Mouse (Mus musculus): Measurements from ENCODE around the gene Mrm1. TPM values are rescaled to one million over a fixed set of nuclear protein-coding genes. Genes with fewer than 3 reads are reported as not detected.

The Mrm1 gene
- polyA plus RNA-seq, 1 experiment from 2014 or later: 8.4 TPM

DNA sequence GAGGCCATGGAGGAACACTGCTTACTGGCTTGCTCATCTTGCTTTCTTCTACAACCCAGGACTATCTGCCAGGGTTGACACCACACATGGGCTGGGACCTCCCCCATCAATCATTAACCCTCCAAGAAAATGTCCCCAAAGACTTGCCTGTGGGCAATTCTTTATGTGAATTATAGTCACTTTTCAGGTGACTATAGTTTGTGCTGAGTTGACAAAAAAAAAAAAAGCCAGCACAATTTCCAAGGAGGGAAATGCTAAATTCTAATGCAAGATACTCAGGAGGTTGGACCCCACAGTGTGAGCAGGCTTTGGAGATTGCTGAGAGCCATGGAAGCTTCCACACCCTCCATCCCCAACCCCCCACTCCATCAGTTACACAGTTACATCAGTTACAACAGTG, 25.8 kb downstream of the Mrm1 start:
- Histone ChIP-seq H3K27me3 (ENCODE audit: insufficient read depth, low read length) (peaks cover 4% of the 10 kb centered on the region; the same call in 1 of the 2 replicates), H3K4me1 (ENCODE audit: insufficient read depth) (no peaks in the 10 kb centered on the region), H3K9ac (replicated peaks) (no peak overlapping the region), H3K4me2 (ENCODE audit: low read depth, low read length) (no peak overlapping the region), H3K27ac (ENCODE audit: low read depth) (no peak overlapping the region), H3K36me3 (replicated peaks; ENCODE audit: insufficient read depth, low read length) (no peaks in the 10 kb centered on the region), H3K9me3 (ENCODE audit: low read length) (no peaks in the 10 kb centered on the region), H3K4me3 (ENCODE audit: low read depth, low read length) (no peak overlapping the region)
- TF ChIP-seq CTCF (IDR thresholded peaks at IDR 0.05; ENCODE audit: low read depth) (no peak), EP300 (IDR thresholded peaks at IDR 0.05; ENCODE audit: low read depth) (no peak)
- no peak for DNase-seq
- no peak for ATAC-seq

DNA sequence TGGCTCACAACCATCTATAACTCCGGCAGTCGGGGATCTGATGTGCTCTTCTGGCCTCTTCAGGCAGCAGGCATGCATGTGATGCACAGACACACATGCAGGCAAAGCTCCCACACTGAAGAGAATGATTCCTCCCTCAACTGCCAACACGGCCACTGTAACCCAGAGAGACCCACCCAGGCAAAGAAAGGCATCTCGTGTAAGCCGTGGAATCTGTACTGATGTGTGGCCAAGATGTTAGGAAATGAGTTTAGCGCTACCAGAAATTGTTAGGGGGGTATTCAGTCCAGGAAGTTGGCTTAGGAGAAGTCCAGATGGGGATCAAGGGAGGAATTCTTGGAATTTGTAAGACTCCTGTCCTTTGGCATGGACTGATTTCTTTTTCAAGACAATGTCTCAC, 28.9 kb downstream of the Mrm1 start:
- TF ChIP-seq CTCF (IDR thresholded peaks at IDR 0.05; ENCODE audit: low read depth) (no peak), EP300 (IDR thresholded peaks at IDR 0.05; ENCODE audit: low read depth) (no peak)
- no peaks in the 10 kb centered on the region for H3K4me1 ChIP-seq (ENCODE audit: insufficient read depth)
- no peak overlapping the region for H3K9ac ChIP-seq (replicated peaks)
- H3K4me3 ChIP-seq (ENCODE audit: low read depth, low read length): no peak overlapping the region
- no peak overlapping the region for H3K4me2 ChIP-seq (ENCODE audit: low read depth, low read length)
- DNase-seq: no peak
- 64% methylated on average over 6 of the region's 6 CpGs for WGBS (ENCODE audit: insufficient replicate concordance)
- no peaks in the 10 kb centered on the region for H3K9me3 ChIP-seq (ENCODE audit: low read length)
- no peaks in the 10 kb centered on the region for H3K36me3 ChIP-seq (replicated peaks; ENCODE audit: insufficient read depth, low read length)
- H3K27ac ChIP-seq (ENCODE audit: low read depth): no peak overlapping the region
- no peak for ATAC-seq
- H3K27me3 ChIP-seq (ENCODE audit: insufficient read depth, low read length): no peaks in the 10 kb centered on the region

DNA sequence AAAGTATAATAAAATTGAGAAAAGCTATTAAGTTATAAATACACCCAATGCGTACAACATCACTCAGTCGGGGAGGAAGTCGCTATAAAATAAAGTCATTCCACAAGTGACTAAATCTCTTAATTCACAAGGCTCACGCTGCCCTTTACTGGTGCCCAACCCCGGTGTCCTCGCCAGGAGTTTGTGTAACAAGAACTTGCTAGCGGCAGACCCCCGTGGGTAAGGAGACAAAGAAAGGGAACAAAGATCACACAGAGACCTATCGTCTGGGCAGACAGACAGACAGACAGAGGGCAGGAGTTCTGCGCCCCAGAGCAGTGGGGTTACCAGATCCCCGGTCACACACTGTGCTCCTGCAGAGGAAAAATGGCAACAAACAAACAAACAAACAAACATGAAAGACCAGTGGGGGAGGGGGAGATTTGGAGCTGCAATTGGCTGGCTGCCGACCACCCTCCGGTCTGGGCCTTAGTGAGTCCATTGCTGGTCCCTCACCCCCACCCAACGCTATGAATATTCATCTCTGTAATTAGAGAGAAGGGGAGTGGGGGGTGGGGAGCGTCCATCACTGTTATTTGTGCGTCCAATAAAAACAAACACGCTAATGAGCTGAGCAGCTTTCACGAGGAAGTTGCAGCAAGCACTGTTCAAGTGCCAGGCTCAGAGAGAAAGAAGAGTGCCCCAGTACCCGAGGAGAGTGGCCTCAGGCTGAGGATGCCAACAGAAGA, 39.0 kb downstream of the Mrm1 start:
- no peak overlapping the region for H3K4me3 ChIP-seq (ENCODE audit: low read depth, low read length)
- no peak overlapping the region for H3K4me2 ChIP-seq (ENCODE audit: low read depth, low read length)
- no peak overlapping the region for H3K9ac ChIP-seq (replicated peaks)
- WGBS (ENCODE audit: insufficient replicate concordance): 5% methylated on average over 19 of the region's 19 CpGs
- H3K9me3 ChIP-seq (ENCODE audit: low read length): no peaks in the 10 kb centered on the region
- H3K36me3 ChIP-seq (replicated peaks; ENCODE audit: insufficient read depth, low read length): no peaks in the 10 kb centered on the region
- H3K27me3 ChIP-seq (ENCODE audit: insufficient read depth, low read length): peaks cover 28% of the 10 kb centered on the region
- DNase-seq: no peak
- H3K27ac ChIP-seq (ENCODE audit: low read depth): no peak overlapping the region
- no peaks in the 10 kb centered on the region for H3K4me1 ChIP-seq (ENCODE audit: insufficient read depth)
- no peak for ATAC-seq
- TF ChIP-seq CTCF (IDR thresholded peaks at IDR 0.05; ENCODE audit: low read depth): no peak
- TF ChIP-seq EP300 (IDR thresholded peaks at IDR 0.05; ENCODE audit: low read depth): no peak

DNA sequence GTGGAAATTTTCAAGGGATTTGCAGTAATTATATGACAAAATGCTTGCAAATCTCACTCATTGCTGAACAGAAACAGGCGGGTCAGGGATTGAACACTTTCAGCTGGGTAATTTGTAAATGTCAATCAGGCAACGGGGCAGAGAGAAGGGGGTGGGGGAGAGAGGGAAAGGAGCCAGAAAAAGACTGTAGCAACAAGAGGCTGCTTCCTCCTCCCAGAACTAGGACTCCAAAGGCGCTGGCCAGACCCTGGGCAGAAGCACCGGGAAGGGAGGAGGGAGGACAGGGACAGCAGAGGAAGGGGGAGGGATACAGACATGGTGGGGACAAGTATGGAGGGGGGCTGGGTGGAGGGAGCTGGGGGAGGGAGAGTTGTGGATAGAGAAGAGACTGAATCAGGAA, 43.8 kb downstream of the Mrm1 start:
- no peak overlapping the region for H3K9ac ChIP-seq (replicated peaks)
- no peaks in the 10 kb centered on the region for H3K4me1 ChIP-seq (ENCODE audit: insufficient read depth)
- no peaks in the 10 kb centered on the region for H3K9me3 ChIP-seq (ENCODE audit: low read length)
- H3K4me2 ChIP-seq (ENCODE audit: low read depth, low read length): no peak overlapping the region
- no peak for ATAC-seq
- H3K27me3 ChIP-seq (ENCODE audit: insufficient read depth, low read length): peaks cover 20% of the 10 kb centered on the region
- 9% methylated on average over 4 of the region's 4 CpGs for WGBS (ENCODE audit: insufficient replicate concordance)
- TF ChIP-seq CTCF (IDR thresholded peaks at IDR 0.05; ENCODE audit: low read depth) (no peak), EP300 (IDR thresholded peaks at IDR 0.05; ENCODE audit: low read depth) (no peak)
- H3K36me3 ChIP-seq (replicated peaks; ENCODE audit: insufficient read depth, low read length): no peaks in the 10 kb centered on the region
- no peak overlapping the region for H3K4me3 ChIP-seq (ENCODE audit: low read depth, low read length)
- H3K27ac ChIP-seq (ENCODE audit: low read depth): no peak overlapping the region
- no peak for DNase-seq

DNA sequence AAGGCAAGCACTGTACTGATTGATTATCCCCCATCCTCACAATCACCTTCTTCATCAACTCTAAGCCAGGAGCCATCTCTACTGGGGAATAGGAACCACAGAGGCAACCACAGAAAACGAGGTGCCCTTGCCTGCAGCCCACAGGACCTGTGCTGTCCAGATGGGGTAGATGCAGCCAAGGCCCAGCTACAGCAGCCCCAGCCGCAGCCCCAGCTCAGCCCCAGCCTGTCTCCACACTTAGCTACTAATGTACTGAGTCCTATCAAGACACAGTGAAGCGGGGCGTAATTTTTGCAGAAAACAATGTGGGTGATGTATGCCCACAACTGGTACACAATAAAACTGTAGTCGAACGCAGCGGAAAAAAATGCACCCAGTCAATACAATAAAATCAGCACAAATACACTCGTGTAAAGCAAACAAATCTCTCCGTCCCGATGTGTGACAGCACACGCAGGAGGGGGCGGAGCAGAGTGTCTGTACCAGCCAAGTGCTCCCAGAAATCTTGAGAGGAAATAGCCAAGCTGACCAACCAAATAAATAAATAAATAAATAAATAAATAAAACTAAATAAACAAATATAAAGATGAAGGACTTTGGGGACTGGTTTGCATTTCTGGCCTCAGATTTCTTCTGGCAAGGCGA, 44.3 kb downstream of the Mrm1 start:
- ATAC-seq: no peak
- H3K36me3 ChIP-seq (replicated peaks; ENCODE audit: insufficient read depth, low read length): no peaks in the 10 kb centered on the region
- 57% methylated on average over 13 of the region's 13 CpGs for WGBS (ENCODE audit: insufficient replicate concordance)
- H3K4me3 ChIP-seq (ENCODE audit: low read depth, low read length): no peak overlapping the region
- no peaks in the 10 kb centered on the region for H3K9me3 ChIP-seq (ENCODE audit: low read length)
- TF ChIP-seq CTCF (IDR thresholded peaks at IDR 0.05; ENCODE audit: low read depth): no peak
- no peak for TF ChIP-seq EP300 (IDR thresholded peaks at IDR 0.05; ENCODE audit: low read depth)
- H3K4me1 ChIP-seq (ENCODE audit: insufficient read depth): no peaks in the 10 kb centered on the region
- DNase-seq: no peak
- no peak overlapping the region for H3K9ac ChIP-seq (replicated peaks)
- H3K27me3 ChIP-seq (ENCODE audit: insufficient read depth, low read length): peaks cover 14% of the 10 kb centered on the region
- no peak overlapping the region for H3K27ac ChIP-seq (ENCODE audit: low read depth)
- H3K4me2 ChIP-seq (ENCODE audit: low read depth, low read length): no peak overlapping the region

DNA sequence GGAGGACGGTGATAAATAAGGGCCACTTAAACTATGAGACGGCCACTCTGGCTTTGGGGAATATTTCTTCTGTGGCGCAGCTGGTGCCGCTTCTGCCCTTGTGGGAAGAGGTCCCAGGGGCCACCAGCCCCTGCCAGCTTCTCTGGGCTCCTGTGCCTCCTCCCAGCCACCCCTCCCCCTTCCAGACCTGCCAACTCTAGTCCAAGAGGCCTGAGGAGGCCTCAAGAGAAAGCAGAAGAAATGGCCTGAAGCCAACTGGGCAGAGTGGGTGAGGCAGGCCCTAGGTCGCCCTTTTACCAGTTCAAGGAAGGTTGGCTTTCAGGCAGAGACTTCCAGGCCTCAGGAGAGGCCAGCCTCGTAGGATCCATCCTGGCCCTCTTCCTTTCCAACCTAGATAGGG, 51.4 kb downstream of the Mrm1 start:
- H3K4me3 ChIP-seq (ENCODE audit: low read depth, low read length): no peak overlapping the region
- H3K27ac ChIP-seq (ENCODE audit: low read depth): no peak overlapping the region
- no peaks in the 10 kb centered on the region for H3K4me1 ChIP-seq (ENCODE audit: insufficient read depth)
- H3K9ac ChIP-seq (replicated peaks): no peak overlapping the region
- DNase-seq: no peak
- no peak for ATAC-seq
- H3K36me3 ChIP-seq (replicated peaks; ENCODE audit: insufficient read depth, low read length): no peaks in the 10 kb centered on the region
- 53% methylated on average over 6 of the region's 6 CpGs for WGBS (ENCODE audit: insufficient replicate concordance)
- no peak overlapping the region for H3K4me2 ChIP-seq (ENCODE audit: low read depth, low read length)
- no peak for TF ChIP-seq CTCF (IDR thresholded peaks at IDR 0.05; ENCODE audit: low read depth)
- no peak for TF ChIP-seq EP300 (IDR thresholded peaks at IDR 0.05; ENCODE audit: low read depth)
- H3K9me3 ChIP-seq (ENCODE audit: low read length): no peaks in the 10 kb centered on the region
- peaks cover 20% of the 10 kb centered on the region for H3K27me3 ChIP-seq (ENCODE audit: insufficient read depth, low read length)
